Mouse (Mus musculus) limb, embryonic 11.5 days (tissue): ENCODE data around the gene Cant1. TPM values are rescaled to one million over a fixed set of nuclear protein-coding genes. Genes with fewer than 3 reads are reported as not detected.

Experiments used
- ATAC-seq: fragments of 200-750 bp; cut with Nextera tagmentation; 2 replicates; pipeline ENCODE4 v1.8.0; 2017; ENCODE audit warnings: low read depth; ENCODE audit not compliant: insufficient number of reproducible peaks, low FRiP score, low TSS enrichment
- DNase-seq: peaks from one replicate; pipeline ENCODE4 v3.0.0-alpha.2; 2015; ENCODE audit warnings: low spot score
- H3K27ac ChIP-seq: fragments of 300-500 bp; sonication (generic); replicated peaks from 2 replicates; pipeline ENCODE4 v1.5.1; 2014; ENCODE audit warnings: low read depth, mild to moderate bottlenecking, low read length
- H3K27me3 ChIP-seq: fragments of 300-500 bp; sonication (generic); 2 replicates; pipeline ENCODE4 v1.6.1; 2014; ENCODE audit warnings: mild to moderate bottlenecking, low read length, mixed read lengths; ENCODE audit not compliant: control insufficient read depth, insufficient read depth
- H3K36me3 ChIP-seq: fragments of 300-500 bp; sonication (generic); 2 replicates; pipeline ENCODE4 v1.6.1; 2014; ENCODE audit warnings: mild to moderate bottlenecking, low read length, moderate library complexity, mixed read lengths; ENCODE audit not compliant: control insufficient read depth, insufficient read depth
- H3K4me1 ChIP-seq: fragments of 300-500 bp; sonication (generic); 2 replicates; pipeline ENCODE4 v1.6.1; 2014; ENCODE audit warnings: low read length, mixed read lengths; ENCODE audit not compliant: control insufficient read depth, insufficient read depth
- H3K4me2 ChIP-seq: fragments of 300-500 bp; sonication (generic); 2 replicates; pipeline ENCODE4 v1.6.1; 2014; ENCODE audit warnings: low read depth, mild to moderate bottlenecking, moderate library complexity; ENCODE audit not compliant: severe bottlenecking
- H3K4me3 ChIP-seq: fragments of 300-500 bp; sonication (generic); 2 replicates; pipeline ENCODE4 v1.5.1; 2014; ENCODE audit warnings: low read depth, low read length
- H3K9ac ChIP-seq: fragments of 300-500 bp; sonication (generic); 2 replicates; pipeline ENCODE4 v1.6.1; 2014; ENCODE audit warnings: mild to moderate bottlenecking, low read length
- H3K9me3 ChIP-seq: fragments of 300-500 bp; sonication (generic); 2 replicates; pipeline ENCODE4 v1.6.1; 2016; ENCODE audit warnings: low read length; ENCODE audit not compliant: control insufficient read depth
- WGBS: fragments of 180-500 bp; shearing (Covaris S2); extraction: QIAGEN DNeasy Blood & Tissue Kit; methylation state at CpG from one replicate; pipeline ENCODE4 v1.1.7; 2014; 5-methylcytosine and 5-hydroxymethylcytosine counted together
- polyA plus RNA-seq: library from polyadenylated mRNA; unstranded; fragments of >200 nt; fragmentation: Nextera tagmentation; extraction: Ambion mirVana; gene quantifications from 2 replicates; pipeline ENCODE4 v1.2.1, GENCODE M21; 2014

Cant1 gene
- polyA plus RNA-seq, 1 experiment from 2014 or later, result 27.1 TPM

DNA sequence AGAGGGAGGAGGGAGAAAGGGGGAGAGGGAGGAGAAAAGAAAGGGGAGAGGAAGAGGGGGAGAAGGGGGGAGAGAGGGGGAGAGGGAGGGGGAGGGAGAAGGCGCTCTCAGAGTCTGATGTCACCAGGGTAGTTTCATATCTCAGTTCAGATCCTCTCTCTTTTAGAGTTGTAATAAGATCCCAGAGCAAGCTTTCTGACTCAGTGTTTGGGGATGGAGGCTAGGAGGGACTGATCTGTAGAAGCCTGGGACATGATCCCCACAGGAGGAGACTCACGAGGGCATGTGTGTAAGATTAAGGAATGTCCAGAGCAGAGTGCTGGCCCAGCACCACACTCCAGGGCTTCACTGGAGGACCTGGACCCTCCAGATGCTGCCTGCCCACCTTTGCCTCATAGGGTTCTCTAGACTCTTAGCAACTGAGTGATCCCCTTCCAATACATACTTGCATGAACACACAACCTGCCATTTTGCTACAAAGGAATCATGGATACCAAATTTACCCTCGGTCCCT is 8.4 kb upstream of the Cant1 start:
- Histone ChIP-seq H3K4me2 (peak overlapping the region; percentile 55), H3K4me3 (0 out of 2 replicates have a peak overlapping the region, but pooled peaks have one; percentile 24), H3K27ac (no peak overlapping the region), H3K9ac (no peak overlapping the region), H3K9me3 (no peaks in the 10 kb centered on the region), H3K4me1 (peaks cover 25% of the 10 kb centered on the region), H3K36me3 (no peaks in the 10 kb centered on the region), H3K27me3 (no peaks in the 10 kb centered on the region)
- no peak for DNase-seq
- 44% methylated on average over 3 of the region's 3 CpGs for WGBS
- no peak for ATAC-seq

GRCm38 (mm10) chr11:118426765-118427164 is 7.9 kb upstream of the Cant1 start:
- Histone ChIP-seq H3K9ac (no peak overlapping the region), H3K4me2 (no peak overlapping the region), H3K4me1 (peaks cover 25% of the 10 kb centered on the region), H3K27ac (no peak overlapping the region), H3K4me3 (no peak overlapping the region), H3K9me3 (no peaks in the 10 kb centered on the region), H3K27me3 (no peaks in the 10 kb centered on the region), H3K36me3 (no peaks in the 10 kb centered on the region)
- ATAC-seq (no peak), DNase-seq (no peak)
- 80% methylated on average over 5 of the region's 5 CpGs for WGBS

DNA sequence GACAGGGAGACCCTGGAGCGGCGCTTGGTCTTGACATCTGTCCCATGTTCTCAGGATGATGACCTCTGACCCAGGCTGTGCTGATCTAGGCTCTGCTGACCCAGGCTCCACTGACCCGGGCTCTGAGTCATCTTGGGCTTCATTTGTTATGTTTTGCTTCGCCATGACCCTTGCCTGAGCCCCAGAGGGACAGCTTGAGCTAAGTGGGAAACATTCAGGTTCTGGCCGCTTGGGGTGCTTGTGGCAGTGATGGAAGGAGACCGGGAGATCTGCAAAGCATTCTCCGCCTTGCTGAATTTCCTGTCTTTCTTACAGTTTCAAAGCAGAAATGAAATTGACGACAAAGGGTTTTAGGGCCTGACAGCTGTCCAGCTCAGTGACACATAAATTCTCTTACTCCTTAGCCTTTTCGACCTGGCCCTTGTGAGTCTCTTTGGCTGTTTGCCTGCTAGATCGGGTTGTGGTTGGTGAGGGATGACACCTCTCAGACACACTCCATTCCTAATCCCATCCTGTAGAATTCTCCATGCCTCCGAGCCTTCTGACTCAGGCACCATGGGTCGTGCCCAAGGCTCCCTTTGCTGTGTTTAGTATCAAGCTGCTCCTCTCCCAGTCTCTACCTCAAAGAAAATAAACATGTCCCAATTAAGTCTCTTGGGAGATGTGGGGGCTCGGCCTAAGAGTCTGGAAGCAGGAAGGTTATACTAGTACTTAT is 5.9 kb upstream of the Cant1 start:
- Histone ChIP-seq H3K27me3 (no peaks in the 10 kb centered on the region), H3K27ac (no peak overlapping the region), H3K9me3 (no peaks in the 10 kb centered on the region), H3K9ac (no peak overlapping the region), H3K4me3 (no peak overlapping the region), H3K36me3 (no peaks in the 10 kb centered on the region), H3K4me2 (no peak overlapping the region), H3K4me1 (peaks cover 19% of the 10 kb centered on the region)
- WGBS, result 69% methylated on average over 13 of the region's 13 CpGs
- DNase-seq (no peak), ATAC-seq (no peak)

GRCm38 (mm10) chr11:118423266-118423971 is 4.5 kb upstream of the Cant1 start:
- Histone ChIP-seq H3K27ac (no peak overlapping the region), H3K36me3 (no peaks in the 10 kb centered on the region), H3K4me2 (no peak overlapping the region; the same call in 1 of the 2 replicates), H3K9ac (no peak overlapping the region), H3K9me3 (no peaks in the 10 kb centered on the region), H3K27me3 (no peaks in the 10 kb centered on the region), H3K4me3 (no peak overlapping the region), H3K4me1 (peaks cover 18% of the 10 kb centered on the region)
- 11% methylated on average over 18 of the region's 18 CpGs for WGBS
- ATAC-seq, result no peak
- peak; percentile 88 for DNase-seq

GRCm38 (mm10) chr11:118420261-118420660 is 1.4 kb upstream of the Cant1 start:
- Histone ChIP-seq H3K27ac (no peak overlapping the region), H3K36me3 (no peaks in the 10 kb centered on the region), H3K4me2 (no peak overlapping the region; the same call in 1 of the 2 replicates), H3K9ac (no peak overlapping the region), H3K4me1 (peaks cover 18% of the 10 kb centered on the region), H3K27me3 (no peaks in the 10 kb centered on the region), H3K9me3 (no peaks in the 10 kb centered on the region), H3K4me3 (no peak overlapping the region)
- 74% methylated on average over 7 of the region's 7 CpGs for WGBS
- ATAC-seq, result no peak
- DNase-seq, result no peak

- peak overlapping the region; percentile 92 for H3K9ac ChIP-seq
- H3K27ac ChIP-seq, result no peak overlapping the region
- no peaks in the 10 kb centered on the region for H3K36me3 ChIP-seq
- DNase-seq, result no peak
- peak; percentile 18 for ATAC-seq
- WGBS, result 5% methylated on average over 12 of the region's 12 CpGs
- H3K9me3 ChIP-seq, result no peaks in the 10 kb centered on the region
- peak overlapping the region; percentile 97 for H3K4me3 ChIP-seq
- H3K27me3 ChIP-seq, result no peaks in the 10 kb centered on the region
- H3K4me2 ChIP-seq, result peak overlapping the region; percentile 86
- peaks cover 13% of the 10 kb centered on the region for H3K4me1 ChIP-seq
Observed at GRCm38 (mm10) chr11:118418442-118418833, 448 bp downstream of the Cant1 start.

DNA sequence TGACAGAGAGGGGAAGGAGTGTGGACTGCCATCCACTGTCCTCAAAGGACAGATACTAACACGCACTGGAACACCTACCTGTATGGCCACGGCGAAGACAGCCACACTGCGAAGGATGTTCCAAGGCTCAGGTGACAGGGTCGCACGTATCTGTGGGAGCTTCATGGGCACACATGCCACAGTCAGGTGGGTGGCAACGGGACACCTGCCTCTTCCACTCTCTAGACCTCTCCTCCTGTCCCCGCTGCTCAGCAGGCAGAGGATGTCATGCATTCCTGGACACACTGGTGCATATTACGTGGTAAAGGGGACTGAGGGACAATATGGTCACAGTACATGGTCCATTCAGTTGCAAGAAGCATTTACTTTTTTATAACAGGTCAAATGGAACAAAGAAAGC is 1.4 kb downstream of the Cant1 start:
- H3K4me2 ChIP-seq, result no peak overlapping the region; the same call in 1 of the 2 replicates
- 89% methylated on average over 9 of the region's 9 CpGs for WGBS
- no peaks in the 10 kb centered on the region for H3K27me3 ChIP-seq
- H3K36me3 ChIP-seq, result no peaks in the 10 kb centered on the region
- no peak overlapping the region for H3K27ac ChIP-seq
- H3K4me1 ChIP-seq, result peaks cover 13% of the 10 kb centered on the region
- H3K4me3 ChIP-seq, result no peak overlapping the region
- DNase-seq (no peak), ATAC-seq (no peak)
- H3K9me3 ChIP-seq, result no peaks in the 10 kb centered on the region
- no peak overlapping the region; the same call in 1 of the 2 replicates for H3K9ac ChIP-seq

DNA sequence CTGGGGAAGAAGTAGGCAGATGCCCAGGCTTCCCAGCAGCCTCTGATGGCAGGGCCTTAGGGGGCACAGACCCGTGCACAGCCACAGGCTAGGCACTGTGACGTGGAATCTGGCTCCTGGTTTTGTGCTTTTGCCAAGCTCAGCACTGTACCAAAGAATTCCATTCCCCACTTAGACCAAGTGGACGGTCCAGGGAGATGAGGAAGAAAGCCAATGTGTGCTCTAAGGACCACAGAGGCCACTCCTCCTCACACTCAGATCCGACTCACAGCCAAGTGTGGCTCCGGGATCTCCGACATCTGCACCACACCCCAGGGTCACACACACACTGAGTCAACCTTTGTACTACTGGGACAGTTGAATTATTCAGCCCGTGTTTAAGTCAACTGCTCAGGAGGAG is 2.8 kb downstream of the Cant1 start:
- H3K9ac ChIP-seq, result no peak overlapping the region
- no peaks in the 10 kb centered on the region; the same call in 1 of the 2 replicates for H3K36me3 ChIP-seq
- DNase-seq (no peak), ATAC-seq (no peak)
- H3K4me2 ChIP-seq, result no peak overlapping the region
- no peak overlapping the region for H3K27ac ChIP-seq
- peaks cover 13% of the 10 kb centered on the region for H3K4me1 ChIP-seq
- no peak overlapping the region for H3K4me3 ChIP-seq
- 92% methylated on average over 7 of the region's 7 CpGs for WGBS
- no peaks in the 10 kb centered on the region for H3K27me3 ChIP-seq
- H3K9me3 ChIP-seq, result no peaks in the 10 kb centered on the region
